Mouse (Mus musculus): Measurements from ENCODE around the gene 4930404N11Rik.

4930404N11Rik gene

GRCm38 (mm10) chr10:81401521-81402226 lies 36.1 kb upstream of the 4930404N11Rik start:
- DNase-seq (ENCODE audit: low spot score): peak; percentile 52

- no peak for DNase-seq (ENCODE audit: low spot score)
These were observed 35.5 kb upstream of the 4930404N11Rik start for GRCm38 (mm10) chr10:81401205-81401520.

- DNase-seq (ENCODE audit: low spot score): no peak
These were observed 35.0 kb upstream of the 4930404N11Rik start for GRCm38 (mm10) chr10:81400371-81401204.

GRCm38 (mm10) chr10:81399798-81400308 lies 34.2 kb upstream of the 4930404N11Rik start:
- no peak for DNase-seq (ENCODE audit: low spot score)

- no peak for DNase-seq (ENCODE audit: low spot score)
These were observed 33.7 kb upstream of the 4930404N11Rik start for GRCm38 (mm10) chr10:81399296-81399695.

GRCm38 (mm10) chr10:81396749-81397148 lies 31.1 kb upstream of the 4930404N11Rik start:
- no peak for DNase-seq (ENCODE audit: low spot score)

GRCm38 (mm10) chr10:81395865-81396264 lies 30.2 kb upstream of the 4930404N11Rik start:
- DNase-seq (ENCODE audit: low spot score): no peak

GRCm38 (mm10) chr10:81395127-81395526 lies 29.5 kb upstream of the 4930404N11Rik start:
- peak; percentile 58 for DNase-seq (ENCODE audit: low spot score)

- DNase-seq (ENCODE audit: low spot score): no peak
These were observed 27.9 kb upstream of the 4930404N11Rik start for GRCm38 (mm10) chr10:81393456-81394063.

GRCm38 (mm10) chr10:81392781-81393185 lies 27.2 kb upstream of the 4930404N11Rik start, which contains the start of gene Smim24:
Smim24 (plus strand) TSS chr10:81393051.
- no peak for DNase-seq (ENCODE audit: low spot score)

GRCm38 (mm10) chr10:81392270-81392669 lies 26.7 kb upstream of the 4930404N11Rik start:
- no peak for DNase-seq (ENCODE audit: low spot score)

- DNase-seq (ENCODE audit: low spot score): no peak
These were observed 25.0 kb upstream of the 4930404N11Rik start for GRCm38 (mm10) chr10:81390678-81390965.

GRCm38 (mm10) chr10:81389801-81390677 lies 24.4 kb upstream of the 4930404N11Rik start:
- peak; percentile 57 for DNase-seq (ENCODE audit: low spot score)

GRCm38 (mm10) chr10:81389373-81389772 lies 23.8 kb upstream of the 4930404N11Rik start:
- peak; percentile 71 for DNase-seq (ENCODE audit: low spot score)

GRCm38 (mm10) chr10:81388505-81389055 lies 23.0 kb upstream of the 4930404N11Rik start, which contains the start of gene Gm48552:
Gm48552 (plus strand) TSS chr10:81389005.
- no peak for DNase-seq (ENCODE audit: low spot score)

GRCm38 (mm10) chr10:81387716-81388115 lies 22.1 kb upstream of the 4930404N11Rik start:
- DNase-seq (ENCODE audit: low spot score): no peak

GRCm38 (mm10) chr10:81385603-81386306 lies 20.1 kb upstream of the 4930404N11Rik start:
- DNase-seq (ENCODE audit: low spot score): no peak

- DNase-seq (ENCODE audit: low spot score): peak; percentile 60
These were observed 19.0 kb upstream of the 4930404N11Rik start for GRCm38 (mm10) chr10:81384605-81384982.

GRCm38 (mm10) chr10:81383802-81384604 lies 18.4 kb upstream of the 4930404N11Rik start, which contains the start of the genes Dohh and Gm48551:
Dohh (plus strand) TSS chr10:81384428.
Gm48551 (plus strand) TSS chr10:81384466.
- DNase-seq (ENCODE audit: low spot score): peak; percentile 99

- DNase-seq (ENCODE audit: low spot score): no peak
These were observed 16.4 kb upstream of the 4930404N11Rik start for GRCm38 (mm10) chr10:81382039-81382438.
